11 mouse cellular contexts compared by ENCODE assay signal in genomic region chr17:72934653-72935052, GRCm38 (mm10). TPM values are rescaled to one million over a fixed set of nuclear protein-coding genes. Genes with fewer than 3 reads are reported as not detected.
DNase-seq lines count a peak whose midpoint lies in the region; ATAC-seq lines count a peak whose summit lies in the region.
"Had no signal": no experiment of that assay in that cellular context is flagged by ENCODE, and none has a peak within 500 bp of the region (broad histone marks: within the 10 kb centered on the region; RNA-seq: fewer than 3 reads in every experiment).

No protein-coding gene starts in this region.

- H3K9ac ChIP-seq in midbrain, embryonic 13.5 days (replicated peaks), result no peak overlapping the region
- no peak overlapping the region for H3K9ac ChIP-seq in hindbrain, embryonic 16.5 days (ENCODE audit: low read depth, low read length)
- H3K9ac ChIP-seq: liver, embryonic 12.5 days had no signal

- intact Hi-C loops in left cerebral cortex, postnatal 25 days (cut with DNase I), result no loop called here

- 32% methylated on average over 3 of the region's 3 CpGs for WGBS in heart, embryonic 10.5 days
- 35% methylated on average over 3 of the region's 3 CpGs for WGBS in midbrain, embryonic 10.5 days
- WGBS in midbrain, embryonic 13.5 days, result 30% methylated on average over 3 of the region's 3 CpGs
- 42% methylated on average over 3 of the region's 3 CpGs for WGBS in hindbrain, embryonic 16.5 days

- no peaks in the 10 kb centered on the region for H3K9me3 ChIP-seq in heart, embryonic 10.5 days
- H3K9me3 ChIP-seq in midbrain, embryonic 10.5 days (replicated peaks), result peaks cover 9% of the 10 kb centered on the region
- peaks cover 12% of the 10 kb centered on the region; the same call in 1 of the 2 replicates for H3K9me3 ChIP-seq in midbrain, embryonic 13.5 days
- H3K9me3 ChIP-seq in hindbrain, embryonic 16.5 days (ENCODE audit: control insufficient read depth, low read length), result no peaks in the 10 kb centered on the region

- H3K4me1 ChIP-seq in heart, embryonic 10.5 days, result peaks cover 68% of the 10 kb centered on the region
- peaks cover 16% of the 10 kb centered on the region; the same call in 1 of the 2 replicates for H3K4me1 ChIP-seq in midbrain, embryonic 10.5 days
- peaks cover 31% of the 10 kb centered on the region for H3K4me1 ChIP-seq in midbrain, embryonic 13.5 days (replicated peaks)
- H3K4me1 ChIP-seq in hindbrain, embryonic 16.5 days (ENCODE audit: control insufficient read depth, insufficient read depth, low read depth, low read length), result peaks cover 3% of the 10 kb centered on the region; the same call in 1 of the 2 replicates

- H3K4me2 ChIP-seq in midbrain, embryonic 13.5 days (replicated peaks), result no peak overlapping the region
- H3K4me2 ChIP-seq in hindbrain, embryonic 16.5 days (ENCODE audit: low read length), result no peak overlapping the region
- H3K4me2 ChIP-seq: liver, embryonic 12.5 days had no signal

- H3K27ac ChIP-seq in heart, embryonic 10.5 days, result peak overlapping the region; percentile 69; the same call in 1 of the 2 replicates
- 0 out of 2 replicates have a peak overlapping the region, but pooled peaks have one; percentile 23 for H3K27ac ChIP-seq in midbrain, embryonic 10.5 days (replicated peaks)
- no peak overlapping the region for H3K27ac ChIP-seq in midbrain, embryonic 13.5 days
- H3K27ac ChIP-seq in hindbrain, embryonic 16.5 days (ENCODE audit: low read depth, low read length), result no peak overlapping the region
- H3K27ac ChIP-seq: liver, embryonic 12.5 days had no signal

- no peak overlapping the region for H3K4me3 ChIP-seq in heart, embryonic 10.5 days
- H3K4me3 ChIP-seq in midbrain, embryonic 10.5 days, result no peak overlapping the region
- no peak overlapping the region for H3K4me3 ChIP-seq in midbrain, embryonic 13.5 days (replicated peaks)
- no peak overlapping the region for H3K4me3 ChIP-seq in hindbrain, embryonic 16.5 days (ENCODE audit: low read length)
- H3K4me3 ChIP-seq: erythroblast, embryonic 14.5 days; liver, embryonic 12.5 days had no signal

- no peak for ATAC-seq in midbrain, embryonic 13.5 days
- peak; percentile 5; the same call in 1 of the 2 replicates for ATAC-seq in granulocyte monocyte progenitor cell, adult 5-6 weeks (replicated peaks; ENCODE audit: poor library complexity, severe bottlenecking)
- peak; percentile 27 for ATAC-seq in megakaryocyte, adult 5-6 weeks (ENCODE audit: poor library complexity, severe bottlenecking)
- ATAC-seq in hindbrain, embryonic 16.5 days, result no peak
- ATAC-seq: liver, embryonic 12.5 days had no signal

- H3K36me3 ChIP-seq in heart, embryonic 10.5 days, result peaks cover 80% of the 10 kb centered on the region
- peaks cover 87% of the 10 kb centered on the region for H3K36me3 ChIP-seq in midbrain, embryonic 10.5 days
- peaks cover 58% of the 10 kb centered on the region for H3K36me3 ChIP-seq in midbrain, embryonic 13.5 days
- H3K36me3 ChIP-seq in hindbrain, embryonic 16.5 days (ENCODE audit: control insufficient read depth, insufficient read depth, low read length), result peaks cover 6% of the 10 kb centered on the region
- H3K36me3 ChIP-seq: liver, embryonic 12.5 days had no signal

- no peak for DNase-seq in heart, embryonic 10.5 days (ENCODE audit: low spot score)
- DNase-seq in heart, adult 8-10 months (ENCODE audit: low spot score), result no peak
- no peak for DNase-seq in midbrain, embryonic 10.5 days (ENCODE audit: low spot score)
- DNase-seq in left cerebral cortex, postnatal 25 days (ENCODE audit: low spot score in 2 of 2), result no peak
- DNase-seq: kidney, adult 11 months had no signal

- no peaks in the 10 kb centered on the region for H3K27me3 ChIP-seq in heart, embryonic 10.5 days (ENCODE audit: insufficient read depth, poor library complexity, severe bottlenecking)
- H3K27me3 ChIP-seq in midbrain, embryonic 10.5 days (ENCODE audit: low read depth, poor library complexity, severe bottlenecking), result no peaks in the 10 kb centered on the region
- no peaks in the 10 kb centered on the region for H3K27me3 ChIP-seq in midbrain, embryonic 13.5 days
- H3K27me3 ChIP-seq in hindbrain, embryonic 16.5 days (replicated peaks; ENCODE audit: control insufficient read depth, insufficient read depth, low read length), result no peaks in the 10 kb centered on the region
- H3K27me3 ChIP-seq: liver, embryonic 12.5 days had no signal

RNA-seq across cellular contexts. Expression of gene Lbh, which starts 16.5 kb away (rescaled TPM):
- polyA plus RNA-seq in heart, embryonic 10.5 days (2016; fragmentation: Nextera tagmentation; extraction: Ambion mirVana), result 10.8 and 15.4 TPM in 2 replicates
- total RNA-seq in heart, adult 8-10 months (2022), result 100 to 1,000 TPM; 352 to 622 (median 508) TPM
- 2.0 and 3.0 TPM in 2 replicates for polyA plus RNA-seq in midbrain, embryonic 10.5 days (2016; fragmentation: Nextera tagmentation; extraction: Ambion mirVana)
- polyA plus RNA-seq in midbrain, embryonic 13.5 days (2015; fragmentation: Nextera tagmentation; extraction: Ambion mirVana), result 6.3 and 7.0 TPM in 2 replicates
- 21.9 and 23.5 TPM in 2 replicates for total RNA-seq in granulocyte monocyte progenitor cell, adult 5-6 weeks (2014; fragmentation: Nextera tagmentation)
- total RNA-seq in granulocyte monocyte progenitor cell, adult 5-6 weeks (2017), result 20.9 and 21.8 TPM in 2 replicates
- total RNA-seq in megakaryocyte, adult 5-6 weeks (2015), result 48.2 and 48.7 TPM in 2 replicates
- 50.4 and 53.1 TPM in 2 replicates for total RNA-seq in megakaryocyte, adult 5-6 weeks (2017)
- total RNA-seq in left cerebral cortex, postnatal 25 days (2021), result 10 to 100 TPM; 37.0 to 37.3 TPM
- polyA plus RNA-seq in hindbrain, embryonic 16.5 days (2015; fragmentation: Nextera tagmentation; extraction: Ambion mirVana), result 4.5 and 6.5 TPM in 2 replicates

Comparison
In these comparisons a context has a peak if more than half of its experiments do, and no peak if none do; other contexts are left out.
1. H3K27ac ChIP-seq: peak in heart, embryonic 10.5 days (single experiment) and midbrain, embryonic 10.5 days (single experiment); none in midbrain, embryonic 13.5 days (single experiment) and hindbrain, embryonic 16.5 days (single experiment).
2. ATAC-seq: peak in granulocyte monocyte progenitor cell, adult 5-6 weeks (single experiment) and megakaryocyte, adult 5-6 weeks (single experiment); none in midbrain, embryonic 13.5 days (single experiment) and hindbrain, embryonic 16.5 days (single experiment).
3. RNA of gene Lbh, which starts 16.5 kb away (total RNA-seq): 352 to 622 TPM in heart, adult 8-10 months; 48.2 to 53.1 TPM in megakaryocyte, adult 5-6 weeks, 37.0 to 37.3 TPM in left cerebral cortex, postnatal 25 days and 20.9 to 23.5 TPM in granulocyte monocyte progenitor cell, adult 5-6 weeks; every median in the first group is over 4 times any median in the second.